Mouse (Mus musculus): ENCODE results near the gene Plppr3.

Plppr3 gene

GRCm38 (mm10) chr10:79819606-79820005 is 54.8 kb downstream of the Plppr3 start:
- no peak for DNase-seq (ENCODE audit: low spot score in 2 of 2)

GRCm38 (mm10) chr10:79818225-79818624 is 56.2 kb downstream of the Plppr3 start:
- DNase-seq (ENCODE audit: low spot score in 2 of 2): no peak

DNA sequence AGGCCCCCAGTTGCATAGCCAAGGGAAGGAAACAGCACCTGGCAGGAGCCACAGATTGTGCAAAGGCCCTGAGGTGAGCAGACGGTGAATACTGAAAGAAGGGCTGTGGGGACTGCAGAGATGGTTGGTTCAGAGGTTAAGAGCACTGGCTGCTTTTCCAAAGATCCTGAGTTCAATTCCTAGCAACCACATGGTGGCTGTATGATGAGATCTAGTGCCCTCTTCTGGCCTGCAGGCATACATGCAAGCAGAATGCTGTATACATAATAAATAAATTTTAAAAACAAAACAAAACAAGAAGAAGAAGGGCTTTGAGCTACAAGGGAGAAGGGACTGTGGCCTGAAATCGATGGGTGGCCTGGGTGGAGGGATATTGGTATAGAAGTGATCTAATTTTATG is 57.3 kb downstream of the Plppr3 start:
- DNase-seq (ENCODE audit: low spot score in 2 of 2): no peak

- no peak for DNase-seq (ENCODE audit: low spot score in 2 of 2)
These were observed 58.6 kb downstream of the Plppr3 start for GRCm38 (mm10) chr10:79815671-79816494.

DNA sequence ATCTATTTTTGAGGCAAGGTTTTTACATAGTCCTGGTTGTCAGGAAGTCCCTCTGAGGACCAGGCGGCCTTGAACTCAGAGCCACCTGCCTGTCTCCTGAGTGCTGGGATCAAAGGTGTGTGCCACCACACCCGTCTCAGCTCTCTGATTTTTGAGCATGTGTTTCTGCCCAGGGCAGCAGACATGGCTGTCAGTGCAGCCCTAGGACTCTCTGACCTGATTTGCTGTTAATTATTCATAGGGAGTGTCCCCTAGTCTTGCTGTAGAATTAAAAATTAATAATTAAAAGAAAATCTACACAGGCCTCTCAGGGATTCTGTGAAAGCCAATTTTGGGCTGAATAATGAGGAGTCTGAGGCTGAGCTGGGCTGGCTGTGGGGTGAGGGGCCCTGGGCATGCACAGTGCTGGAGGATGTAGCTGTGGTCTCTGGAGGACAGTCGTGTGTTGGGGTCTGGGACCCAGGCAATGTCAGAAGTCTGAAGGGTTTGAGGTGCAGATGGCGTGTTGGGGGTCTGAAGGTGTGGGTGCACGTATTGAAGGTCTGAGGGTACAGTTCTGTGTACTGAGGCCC is 60.1 kb downstream of the Plppr3 start:
- no peak for DNase-seq (ENCODE audit: low spot score in 2 of 2)

GRCm38 (mm10) chr10:79811736-79812637 is 62.4 kb downstream of the Plppr3 start:
- DNase-seq (ENCODE audit: low spot score in 2 of 2): peak in 1 of 2 experiments; percentile 90
